Mouse (Mus musculus) cerebellum, postnatal 4 days (tissue): Measurements from ENCODE around the gene Ifnlr1.
"Not testable (repeated sequence)": the region's sequence is repeated elsewhere in the genome, so short reads cannot be mapped to it uniquely, and the experiment has no call there.

ENCODE experiments used
- DNase-seq, 2 experiments: peaks; one replicate each; pipeline ENCODE4 v3.0.0; 2022; ENCODE audit warnings: low spot score in 2 of 2, mixed read lengths in 1 of 2

The Ifnlr1 gene

GRCm38 (mm10) chr4:135685906-135686567, at the start of gene Ifnlr1:
Gene Ifnlr1, plus strand, starts transcription at chr4:135686287.
- no peak for DNase-seq

- not testable (repeated sequence) for DNase-seq
These were observed 44.6 kb upstream of the Ifnlr1 start for GRCm38 (mm10) chr4:135641302-135642079.

DNA sequence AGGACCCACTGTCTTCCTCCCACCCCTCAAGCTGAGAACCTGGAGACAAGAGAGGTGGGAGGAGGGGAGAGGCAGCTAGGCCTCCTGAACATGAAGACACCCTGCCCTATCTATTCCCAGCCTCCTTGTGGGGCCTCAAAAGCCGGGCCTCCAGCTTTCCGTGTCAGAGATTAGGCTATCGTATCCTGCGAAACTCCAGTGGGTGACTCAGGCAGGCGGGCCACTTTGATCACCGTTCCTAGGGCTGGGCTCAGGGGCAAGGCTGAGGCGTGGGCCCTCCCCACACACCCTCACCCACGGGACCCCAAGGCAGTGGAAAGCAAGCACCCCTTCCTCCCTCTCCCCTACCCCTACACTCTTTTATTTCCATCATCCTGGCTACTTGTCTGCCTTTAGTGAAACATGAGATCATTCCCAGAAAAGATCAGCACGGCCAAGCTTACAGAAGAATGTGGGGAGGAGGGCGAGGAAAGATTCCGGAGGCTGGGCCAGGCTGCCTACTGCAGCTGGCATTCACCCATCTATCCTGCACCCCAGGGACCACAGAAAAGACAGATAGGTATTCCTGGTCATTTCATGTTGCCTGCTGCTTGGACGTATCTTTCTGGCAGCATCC, 41.0 kb upstream of the Ifnlr1 start:
- DNase-seq = no peak

DNA sequence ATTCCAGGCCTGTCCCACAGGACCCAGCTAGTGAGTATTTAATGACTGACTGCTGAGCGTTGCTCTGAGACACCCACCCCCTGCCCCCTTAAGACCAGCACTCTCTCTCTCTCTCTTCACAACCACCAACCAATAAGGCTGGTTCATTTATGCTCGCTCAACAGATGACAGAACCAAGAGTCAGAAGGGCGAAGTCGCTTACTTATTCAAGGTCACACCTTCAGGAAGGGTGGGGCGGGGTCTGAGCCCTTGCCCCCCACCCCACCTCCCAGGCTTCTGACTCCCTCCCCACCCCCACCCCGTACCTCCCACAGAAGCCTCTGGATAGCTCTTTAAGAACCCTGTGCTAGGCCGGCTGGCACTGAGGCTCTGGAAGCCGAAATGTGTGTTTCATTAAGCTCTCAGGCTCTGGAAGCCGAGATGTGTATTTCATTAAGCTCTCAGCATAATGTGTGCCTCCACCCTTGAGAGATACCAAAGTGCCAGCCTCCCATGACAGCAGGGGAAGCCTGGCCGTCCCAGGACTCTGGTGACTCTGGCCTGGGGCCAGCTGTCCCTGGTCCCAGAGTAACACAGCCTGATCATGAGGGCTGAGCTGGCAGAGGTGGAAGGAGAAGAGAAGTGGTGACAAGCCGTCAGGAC, 33.0 kb upstream of the Ifnlr1 start:
- DNase-seq = no peak

DNA sequence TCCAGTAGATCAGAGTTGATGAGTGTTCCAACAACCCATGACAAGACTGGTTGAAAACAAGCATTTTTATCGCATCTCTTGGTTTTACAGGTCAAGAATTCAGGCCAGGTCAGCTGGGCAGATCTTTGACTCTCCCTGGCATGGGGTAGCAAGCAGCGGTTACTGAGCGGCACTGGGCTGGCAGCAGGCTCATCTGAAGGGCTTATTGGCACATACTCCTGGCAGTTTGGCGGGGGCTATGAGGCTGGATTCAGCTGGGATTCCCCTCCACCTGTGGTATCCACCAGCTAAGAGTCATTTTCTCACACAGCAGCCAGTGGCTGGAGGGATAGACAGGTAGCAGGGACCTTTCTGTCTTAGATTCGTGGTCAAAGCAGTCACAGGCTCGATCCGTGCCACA, 32.1 kb upstream of the Ifnlr1 start:
- DNase-seq = no peak

- DNase-seq = no peak
These were observed 30.6 kb upstream of the Ifnlr1 start for GRCm38 (mm10) chr4:135655499-135655898.

DNA sequence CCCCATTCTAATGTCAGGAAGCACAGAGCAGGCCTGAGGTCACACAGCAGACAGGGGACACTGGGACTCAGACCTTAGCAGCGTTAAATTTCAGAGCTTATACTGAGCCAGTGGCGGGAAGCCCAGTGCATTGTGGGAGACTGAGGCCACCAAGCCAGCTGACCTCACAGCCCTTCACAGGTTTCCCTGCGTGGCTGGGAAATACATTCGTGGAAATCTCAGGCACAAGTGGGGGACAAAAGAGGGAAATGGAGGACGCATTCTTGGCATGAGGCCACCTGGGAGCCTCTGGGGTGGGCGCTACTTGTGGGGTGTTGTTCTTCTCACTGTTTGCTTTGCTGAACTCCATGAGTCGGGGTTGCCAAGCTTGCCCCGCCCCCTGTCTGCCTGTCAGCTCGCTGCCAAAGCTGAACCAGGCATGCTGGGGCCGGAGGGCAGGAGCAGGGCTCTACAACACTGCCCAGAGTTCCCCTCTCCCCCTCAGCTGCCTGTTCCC, 29.9 kb upstream of the Ifnlr1 start:
- peak in 1 of 2 experiments; percentile 34 for DNase-seq

DNA sequence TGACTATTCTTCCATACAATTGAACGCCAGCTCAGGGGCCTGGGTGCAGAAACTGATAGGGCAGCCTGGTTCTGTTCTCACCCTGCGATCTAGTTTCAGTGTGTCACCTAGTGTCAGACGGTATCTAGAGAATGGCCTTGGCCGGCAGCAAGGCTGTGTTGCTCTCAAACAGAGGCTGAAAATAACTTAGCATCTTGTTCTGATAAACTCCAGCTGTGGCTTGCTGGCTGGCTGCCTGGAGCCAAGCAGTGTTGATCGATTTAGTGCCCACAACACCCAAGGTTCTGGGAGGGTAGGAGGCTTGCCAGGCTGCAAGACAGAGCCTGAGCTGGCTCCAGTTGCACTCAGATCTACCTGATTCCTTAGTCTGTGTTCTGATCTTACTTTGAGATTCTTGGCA, 27.6 kb upstream of the Ifnlr1 start:
- DNase-seq = no peak

- DNase-seq = no peak
These were observed 27.2 kb upstream of the Ifnlr1 start for GRCm38 (mm10) chr4:135658899-135659298.

DNA sequence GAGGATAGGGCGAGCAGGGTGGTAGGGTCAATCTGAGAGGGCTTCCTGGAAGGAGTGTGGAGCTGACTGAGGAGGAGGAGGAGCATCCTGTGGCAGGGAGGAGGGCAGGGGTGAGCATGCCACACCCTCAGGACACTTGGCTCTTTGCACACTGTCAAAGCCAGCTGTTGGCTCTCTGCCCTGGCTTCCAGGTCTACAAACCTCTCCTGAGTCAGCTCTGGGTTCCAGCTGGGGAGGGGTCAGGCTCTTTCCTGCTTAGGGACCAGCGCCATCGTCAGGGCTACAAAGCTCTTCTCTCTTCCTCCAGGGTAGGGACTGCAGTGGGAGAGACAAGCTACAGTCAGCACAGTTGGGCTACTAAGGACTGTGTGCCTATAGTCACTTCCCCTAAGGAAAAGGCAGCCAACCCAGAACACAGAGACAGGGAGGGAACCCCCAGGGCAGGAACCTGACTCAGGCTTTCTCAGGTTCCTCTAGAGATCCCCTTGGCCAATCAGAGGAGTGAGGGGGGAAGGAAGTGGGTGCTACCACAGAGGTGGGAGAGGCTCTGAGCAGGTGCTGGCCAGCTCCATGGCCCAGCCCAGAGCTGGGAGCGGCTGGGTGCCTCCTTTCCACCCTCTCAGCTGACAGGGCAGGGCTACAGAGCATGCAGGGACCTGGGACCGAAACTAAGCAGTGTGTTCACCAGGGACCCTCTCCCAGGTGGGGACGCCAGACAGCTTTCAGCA, 24.8 kb upstream of the Ifnlr1 start:
- DNase-seq = no peak

DNA sequence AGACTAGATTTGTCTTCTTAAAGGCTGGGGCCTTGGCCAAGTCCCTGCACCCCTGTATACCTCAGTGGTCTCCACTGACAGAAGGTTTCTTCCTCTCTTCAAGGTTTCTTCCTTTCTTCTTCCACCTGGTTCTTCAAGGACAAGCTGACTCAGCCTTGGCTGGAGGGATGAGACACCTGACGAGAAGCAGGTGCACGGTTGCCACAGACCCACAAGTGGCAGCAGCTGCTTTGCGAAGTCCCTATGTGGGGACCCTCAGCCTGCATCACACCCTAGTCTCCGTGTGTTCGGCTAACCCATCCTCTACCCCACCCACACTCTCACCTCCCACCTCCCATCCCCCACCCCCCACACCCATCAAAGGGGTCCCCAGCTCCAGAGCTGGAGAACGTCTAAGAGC, 24.1 kb upstream of the Ifnlr1 start:
- DNase-seq = no peak

GRCm38 (mm10) chr4:135664656-135665055, 21.4 kb upstream of the Ifnlr1 start:
- DNase-seq = no peak

GRCm38 (mm10) chr4:135666192-135666975, 19.7 kb upstream of the Ifnlr1 start:
- peak in 1 of 2 experiments; percentile 53 for DNase-seq

GRCm38 (mm10) chr4:135667266-135667844, 18.7 kb upstream of the Ifnlr1 start:
- peak in 1 of 2 experiments; percentile 34 for DNase-seq

DNA sequence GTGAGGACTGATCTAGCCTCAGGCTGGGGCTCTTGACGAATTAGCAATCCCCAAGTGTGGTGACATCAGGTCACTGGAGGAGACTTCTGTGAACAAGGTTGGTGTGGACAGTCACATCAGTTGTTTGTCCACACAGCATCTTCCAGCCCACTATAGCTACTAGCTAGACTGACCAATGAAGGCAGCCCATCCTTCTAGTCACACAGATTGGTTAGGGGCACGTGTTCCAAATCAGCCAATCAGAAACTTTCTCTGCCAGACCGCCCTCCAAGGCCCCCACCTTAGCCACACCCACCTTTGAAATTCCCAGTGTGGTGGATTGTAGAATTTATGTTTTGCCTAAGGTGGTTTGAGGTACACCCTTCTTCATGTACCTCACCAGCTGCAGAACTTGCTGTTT, 12.6 kb upstream of the Ifnlr1 start:
- DNase-seq = no peak

DNA sequence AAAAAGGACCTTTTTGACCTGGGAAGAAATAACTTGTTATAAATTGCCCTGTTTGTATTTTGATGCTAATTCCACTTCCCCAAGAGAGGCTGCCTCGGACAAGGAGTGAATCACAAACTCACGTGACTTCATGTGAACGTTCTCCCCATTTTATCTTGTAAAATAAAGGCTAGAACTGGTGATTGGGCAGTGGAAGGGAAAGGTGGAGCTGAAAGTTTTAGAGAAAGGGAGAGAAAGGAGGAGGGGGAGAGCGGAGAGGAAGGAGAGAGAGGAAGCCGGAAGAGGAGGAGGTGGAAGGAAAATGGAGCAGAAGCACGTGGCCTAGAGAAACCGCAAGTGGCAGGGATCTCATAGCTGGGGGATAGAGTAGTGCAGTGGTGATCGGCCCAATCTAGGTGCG, 11.1 kb upstream of the Ifnlr1 start:
- no peak for DNase-seq

- no peak for DNase-seq
These were observed 9.6 kb upstream of the Ifnlr1 start for GRCm38 (mm10) chr4:135676476-135676875.

- DNase-seq = no peak
These were observed 6.8 kb upstream of the Ifnlr1 start for GRCm38 (mm10) chr4:135679316-135679715.

DNA sequence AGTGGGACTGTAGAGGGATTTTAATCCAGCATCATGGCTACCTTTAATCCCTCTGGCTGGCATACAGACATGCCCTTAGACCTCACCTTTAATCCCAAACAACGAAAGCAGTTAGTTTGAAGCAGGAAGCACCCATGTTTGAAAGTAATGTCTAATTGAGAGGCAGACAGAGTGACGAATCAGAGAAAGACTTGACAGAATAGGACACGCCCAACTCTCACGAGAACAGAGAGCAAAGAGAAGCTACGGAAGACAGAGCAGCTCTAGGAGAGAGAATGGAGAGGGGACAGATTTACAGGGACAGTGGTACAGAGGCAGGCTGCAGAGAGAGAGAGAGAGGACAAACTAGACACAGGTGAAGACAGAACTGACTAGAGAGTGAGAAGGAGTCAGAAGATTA, 4.3 kb upstream of the Ifnlr1 start:
- no peak for DNase-seq

GRCm38 (mm10) chr4:135683553-135683952, 2.5 kb upstream of the Ifnlr1 start:
- peak in 1 of 2 experiments; percentile 30 for DNase-seq
